Mouse (Mus musculus) stomach, embryonic 16.5 days (tissue): ENCODE data around the gene Plek. TPM values are rescaled to one million over a fixed set of nuclear protein-coding genes. Genes with fewer than 3 reads are reported as not detected.
"Not testable (repeated sequence)": the region's sequence is repeated elsewhere in the genome, so short reads cannot be mapped to it uniquely, and the experiment has no call there.

Source experiments
- ATAC-seq: fragments of 200-750 bp; cut with Nextera tagmentation; 2 replicates; pipeline ENCODE4 v1.8.0; 2017; ENCODE audit warnings: moderate number of reproducible peaks, moderate TSS enrichment; ENCODE audit not compliant: insufficient read depth, low FRiP score
- H3K27ac ChIP-seq: fragments of 300-500 bp; sonication (generic); 2 replicates; pipeline ENCODE4 v1.5.1; 2014; ENCODE audit warnings: low read length
- H3K27me3 ChIP-seq: fragments of 300-500 bp; sonication (generic); 2 replicates; pipeline ENCODE4 v1.6.1; 2014; ENCODE audit warnings: low read length, control low read depth, mixed read lengths; ENCODE audit not compliant: control insufficient read depth, insufficient read depth
- H3K36me3 ChIP-seq: fragments of 300-500 bp; sonication (generic); 2 replicates; pipeline ENCODE4 v1.6.1; 2014; ENCODE audit warnings: low read length; ENCODE audit not compliant: control insufficient read depth, insufficient read depth
- H3K4me1 ChIP-seq: fragments of 300-500 bp; sonication (generic); 2 replicates; pipeline ENCODE4 v1.6.1; 2014; ENCODE audit warnings: low read length, control low read depth, mixed read lengths; ENCODE audit not compliant: control insufficient read depth, insufficient read depth
- H3K4me2 ChIP-seq: fragments of 300-500 bp; sonication (generic); 2 replicates; pipeline ENCODE4 v1.6.1; 2014; ENCODE audit warnings: low read depth, low read length, mixed read lengths
- H3K4me3 ChIP-seq: fragments of 300-500 bp; sonication (generic); replicated peaks from 2 replicates; pipeline ENCODE4 v1.5.1; 2014; ENCODE audit warnings: mild to moderate bottlenecking, low read length
- H3K9ac ChIP-seq: fragments of 300-500 bp; sonication (generic); 2 replicates; pipeline ENCODE4 v1.6.1; 2014; ENCODE audit warnings: low read length
- H3K9me3 ChIP-seq: fragments of 300-500 bp; sonication (generic); replicated peaks from 2 replicates; pipeline ENCODE4 v1.6.1; 2016; ENCODE audit warnings: low read length, control low read depth; ENCODE audit not compliant: control insufficient read depth
- WGBS: fragments of 180-500 bp; shearing (Covaris S2); extraction: QIAGEN DNeasy Blood & Tissue Kit; methylation state at CpG from one replicate; pipeline ENCODE4 v1.1.7; 2014; 5-methylcytosine and 5-hydroxymethylcytosine counted together
- polyA plus RNA-seq: library from polyadenylated mRNA; unstranded; fragments of >200 nt; fragmentation: Nextera tagmentation; extraction: Ambion mirVana; gene quantifications from 2 replicates; pipeline ENCODE4 v1.2.1, GENCODE M21; 2015

Gene Plek
- polyA plus RNA-seq, 1 experiment from 2014 or later: 3.2 TPM

GRCm38 (mm10) chr11:17045806-17046205, 6.4 kb downstream of the Plek start:
- Histone ChIP-seq H3K36me3 (no peaks in the 10 kb centered on the region), H3K4me1 (no peaks in the 10 kb centered on the region), H3K9ac (no peak overlapping the region), H3K27me3 (no peaks in the 10 kb centered on the region), H3K27ac (no peak overlapping the region), H3K4me2 (no peak overlapping the region), H3K9me3 (no peaks in the 10 kb centered on the region), H3K4me3 (no peak overlapping the region)
- WGBS: 84% methylated on average over 2 of the region's 2 CpGs
- no peak for ATAC-seq

- ATAC-seq: no peak
- 79% methylated on average over 3 of the region's 3 CpGs for WGBS
- Histone ChIP-seq H3K36me3 (no peaks in the 10 kb centered on the region), H3K27ac (no peak overlapping the region), H3K27me3 (no peaks in the 10 kb centered on the region), H3K4me1 (no peaks in the 10 kb centered on the region), H3K4me3 (no peak overlapping the region), H3K9me3 (0 out of 2 replicates have a peak, but pooled peaks cover under 1% of the 10 kb centered on the region), H3K9ac (no peak overlapping the region), H3K4me2 (no peak overlapping the region)
Observed at GRCm38 (mm10) chr11:17023984-17024383, 28.2 kb downstream of the Plek start.

GRCm38 (mm10) chr11:17023206-17023605, 29.0 kb downstream of the Plek start:
- no peak overlapping the region for H3K9ac ChIP-seq
- no peak for ATAC-seq
- H3K9me3 ChIP-seq: peaks cover 7% of the 10 kb centered on the region; the same call in 1 of the 2 replicates
- H3K27ac ChIP-seq: no peak overlapping the region
- H3K4me3 ChIP-seq: no peak overlapping the region
- WGBS: 65% methylated on average over 6 of the region's 6 CpGs
- no peak overlapping the region for H3K4me2 ChIP-seq
- H3K36me3 ChIP-seq: no peaks in the 10 kb centered on the region
- H3K27me3 ChIP-seq: no peaks in the 10 kb centered on the region
- no peaks in the 10 kb centered on the region for H3K4me1 ChIP-seq

GRCm38 (mm10) chr11:17019328-17019727, 32.9 kb downstream of the Plek start:
- H3K4me2 ChIP-seq: no peak overlapping the region
- H3K27me3 ChIP-seq: no peaks in the 10 kb centered on the region
- no peaks in the 10 kb centered on the region for H3K36me3 ChIP-seq
- no peak overlapping the region for H3K9ac ChIP-seq
- no peak overlapping the region for H3K4me3 ChIP-seq
- no peak for ATAC-seq
- H3K27ac ChIP-seq: no peak overlapping the region
- peaks cover 7% of the 10 kb centered on the region; the same call in 1 of the 2 replicates for H3K9me3 ChIP-seq
- H3K4me1 ChIP-seq: no peaks in the 10 kb centered on the region
- 89% methylated on average over 7 of the region's 7 CpGs for WGBS

GRCm38 (mm10) chr11:17012948-17013347, 39.2 kb downstream of the Plek start:
- no peaks in the 10 kb centered on the region for H3K4me1 ChIP-seq
- no peak overlapping the region for H3K4me3 ChIP-seq
- H3K4me2 ChIP-seq: no peak overlapping the region
- ATAC-seq: no peak
- no peaks in the 10 kb centered on the region for H3K27me3 ChIP-seq
- H3K9me3 ChIP-seq: no peaks in the 10 kb centered on the region
- H3K9ac ChIP-seq: no peak overlapping the region
- H3K36me3 ChIP-seq: no peaks in the 10 kb centered on the region
- no peak overlapping the region for H3K27ac ChIP-seq

GRCm38 (mm10) chr11:17008498-17008941, 43.7 kb downstream of the Plek start:
- no peak overlapping the region for H3K9ac ChIP-seq
- 45% methylated on average over 7 of the region's 7 CpGs for WGBS
- no peaks in the 10 kb centered on the region for H3K36me3 ChIP-seq
- ATAC-seq: no peak
- no peak overlapping the region for H3K4me2 ChIP-seq
- H3K9me3 ChIP-seq: no peaks in the 10 kb centered on the region
- H3K27me3 ChIP-seq: no peaks in the 10 kb centered on the region
- no peaks in the 10 kb centered on the region for H3K4me1 ChIP-seq
- H3K27ac ChIP-seq: no peak overlapping the region
- no peak overlapping the region; the same call in 1 of the 2 replicates for H3K4me3 ChIP-seq

GRCm38 (mm10) chr11:17007517-17008173, 44.5 kb downstream of the Plek start:
- no peaks in the 10 kb centered on the region for H3K4me1 ChIP-seq
- no peak overlapping the region for H3K9ac ChIP-seq
- ATAC-seq: no peak
- no peak overlapping the region for H3K4me2 ChIP-seq
- no peak overlapping the region for H3K4me3 ChIP-seq
- no peaks in the 10 kb centered on the region for H3K9me3 ChIP-seq
- H3K27ac ChIP-seq: no peak overlapping the region
- no peaks in the 10 kb centered on the region for H3K36me3 ChIP-seq
- H3K27me3 ChIP-seq: no peaks in the 10 kb centered on the region
- WGBS: 86% methylated on average over 5 of the region's 5 CpGs

GRCm38 (mm10) chr11:17006526-17006925, 45.7 kb downstream of the Plek start:
- 72% methylated on average over 2 of the region's 3 CpGs for WGBS
- not testable (repeated sequence) for H3K27ac ChIP-seq, H3K27me3 ChIP-seq, H3K9ac ChIP-seq, H3K9me3 ChIP-seq, H3K4me1 ChIP-seq, H3K4me2 ChIP-seq, H3K36me3 ChIP-seq, H3K4me3 ChIP-seq, ATAC-seq

GRCm38 (mm10) chr11:17004899-17005846, 47.0 kb downstream of the Plek start:
- no peaks in the 10 kb centered on the region for H3K9me3 ChIP-seq
- no peaks in the 10 kb centered on the region for H3K27me3 ChIP-seq
- H3K4me2 ChIP-seq: no peak overlapping the region
- H3K27ac ChIP-seq: no peak overlapping the region
- no peak for ATAC-seq
- WGBS: 74% methylated on average over 4 of the region's 4 CpGs
- no peaks in the 10 kb centered on the region for H3K36me3 ChIP-seq
- no peak overlapping the region for H3K4me3 ChIP-seq
- H3K9ac ChIP-seq: no peak overlapping the region
- H3K4me1 ChIP-seq: no peaks in the 10 kb centered on the region
